ENCODE assay signal across 18 mouse cellular contexts in genomic region chr17:56092794-56093193, GRCm38 (mm10). TPM values are rescaled to one million over a fixed set of nuclear protein-coding genes. Genes with fewer than 3 reads are reported as not detected.
DNase-seq lines count a peak whose midpoint lies in the region; TF ChIP-seq lines count a peak whose summit lies in the region.
"Had no signal": no experiment of that assay in that cellular context is flagged by ENCODE, and none has a peak within 500 bp of the region (broad histone marks: within the 10 kb centered on the region; RNA-seq: fewer than 3 reads in every experiment).

No protein-coding gene starts in this region.

- H3K27ac ChIP-seq in testis, adult 2 months (ENCODE audit: control insufficient read depth, insufficient read depth, low read depth, low read length) = peak overlapping the region; percentile 65
- H3K27ac ChIP-seq: midbrain, embryonic 10.5 days had no signal

- no peak overlapping the region for H3K4me3 ChIP-seq in testis, adult 2 months (ENCODE audit: control insufficient read depth, low read depth, low read length)
- H3K4me3 ChIP-seq: midbrain, embryonic 10.5 days had no signal

- no peaks in the 10 kb centered on the region for H3K27me3 ChIP-seq in testis, adult 2 months (ENCODE audit: control insufficient read depth, insufficient read depth, low read length)
- H3K27me3 ChIP-seq: Patski had no signal

- no peak for TF ChIP-seq POLR2A in testis, adult 2 months (IDR thresholded peaks at IDR 0.05; ENCODE audit: control insufficient read depth, low read depth, low read length)

- DNase-seq in heart, postnatal 4 days = peak; percentile 5
- no peak for DNase-seq in heart, adult 11 months
- DNase-seq in testis, postnatal 10 days (ENCODE audit: low spot score) = no peak
- DNase-seq in fat pad, adult 2 months (ENCODE audit: extremely low read depth, low read depth, low spot score) = peak; percentile 90
- no peak for DNase-seq in cerebellum, postnatal 36 days
- no peak for DNase-seq in ovary, postnatal 14 days (ENCODE audit: low spot score)
- DNase-seq: cerebellum, adult 9-10 months; gastrocnemius, postnatal 25 days; kidney, adult 18-20 months; lung, embryonic 14.5 days; lung, postnatal 4 days; right cerebral cortex, postnatal 4 days; thymus, postnatal 14 days had no signal

- peaks cover 3% of the 10 kb centered on the region for H3K36me3 ChIP-seq in testis, adult 2 months (ENCODE audit: control insufficient read depth, insufficient read depth, low read length)

- no peak for TF ChIP-seq CTCF in testis, adult 2 months (IDR thresholded peaks at IDR 0.05; ENCODE audit: control insufficient read depth, insufficient read depth, insufficient replicate concordance, low read depth, low read length)

- H3K4me1 ChIP-seq in testis, adult 2 months (ENCODE audit: control insufficient read depth, insufficient read depth, low read length) = no peaks in the 10 kb centered on the region
- H3K4me1 ChIP-seq: midbrain, embryonic 10.5 days had no signal

RNA-seq across cellular contexts. Expression of gene Hdgfl2, which starts 13.4 kb away (rescaled TPM):
- total RNA-seq in heart, postnatal 4 days (2021) = 10 to 100 TPM; 52.8 to 55.9 TPM
- 115 and 135 TPM in 2 replicates for polyA plus RNA-seq in testis, adult 2 months (2012; rRNA removed)

RNA-seq across cellular contexts. Expression of gene Plin4, which starts 16.8 kb away (rescaled TPM):
- total RNA-seq in heart, postnatal 4 days (2021) = 10 to 100 TPM; 71.5 to 79.8 TPM
- polyA plus RNA-seq in testis, adult 2 months (2012; rRNA removed) = 1.5 and 4.2 TPM in 2 replicates

RNA-seq across cellular contexts. Expression of gene Ubxn6, which starts 18.0 kb away (rescaled TPM):
- total RNA-seq in heart, postnatal 4 days (2021) = 10 to 100 TPM; 50.8 to 57.5 TPM
- 646 and 694 TPM in 2 replicates for polyA plus RNA-seq in testis, adult 2 months (2012; rRNA removed)

RNA-seq across cellular contexts. Expression of gene Plin5, which starts 24.6 kb away (rescaled TPM):
- total RNA-seq in heart, postnatal 4 days (2021) = 10 to 100 TPM; 61.6 to 67.6 TPM
- 1.7 and 2.7 TPM in 2 replicates for polyA plus RNA-seq in testis, adult 2 months (2012; rRNA removed)
- polyA plus RNA-seq: activated CD4-positive, CD25-positive, alpha-beta regulatory T cell, adult 4 months had no signal

RNA-seq across cellular contexts. Expression of gene Lrg1, which starts 29.0 kb away (rescaled TPM):
- total RNA-seq in heart, postnatal 4 days (2021) = 1 to 10 TPM; 5.2 TPM
- polyA plus RNA-seq in testis, adult 2 months (2012; rRNA removed) = 3.7 and 5.7 TPM in 2 replicates
- polyA plus RNA-seq: heart, embryonic 11.5 days; midbrain, embryonic 10.5 days had no signal

Comparison
In these comparisons a context has a peak if more than half of its experiments do, and no peak if none do; other contexts are left out.
1. DNase-seq: peak in heart, postnatal 4 days (single experiment) and fat pad, adult 2 months (single experiment); none in heart, adult 11 months (single experiment), testis, postnatal 10 days (single experiment), cerebellum, postnatal 36 days (0 of 2) and ovary, postnatal 14 days (single experiment).